Mouse (Mus musculus): ENCODE results near the gene Nhs. TPM values are rescaled to one million over a fixed set of nuclear protein-coding genes. Genes with fewer than 3 reads are reported as not detected.
"Not testable (repeated sequence)": the region's sequence is repeated elsewhere in the genome, so short reads cannot be mapped to it uniquely, and the experiment has no call there.

Gene Nhs
- polyA plus RNA-seq, 1 experiment from 2014 or later: 3.8 TPM

DNA sequence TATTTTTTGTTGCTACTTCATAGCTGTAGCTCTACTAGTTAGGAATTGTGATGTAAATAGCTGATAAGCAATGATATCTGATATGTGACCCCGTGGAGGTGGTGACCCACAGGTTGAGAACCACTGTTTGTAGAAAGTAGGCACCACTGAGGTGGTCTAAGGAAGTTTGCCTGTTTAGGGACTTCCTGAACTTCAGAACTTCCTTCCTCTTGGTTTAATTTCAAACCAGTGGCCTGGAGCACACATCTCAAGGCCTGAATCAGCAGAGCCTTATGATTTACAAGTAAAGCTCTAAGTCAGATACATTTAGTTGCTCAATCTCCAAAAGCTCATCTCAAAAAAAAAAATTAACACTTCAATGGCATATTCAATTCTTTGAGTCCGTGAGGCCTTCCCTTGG is 265.1 kb downstream of the Nhs start:
- no peak overlapping the region for H3K4me2 ChIP-seq (ENCODE audit: low read length)
- H3K9me3 ChIP-seq (replicated peaks; ENCODE audit: control insufficient read depth, low read length, poor library complexity, severe bottlenecking): no peaks in the 10 kb centered on the region
- H3K4me3 ChIP-seq (ENCODE audit: low read depth, low read length): no peak overlapping the region
- H3K9ac ChIP-seq (ENCODE audit: low read depth, low read length): no peak overlapping the region
- no peak for ATAC-seq
- H3K27me3 ChIP-seq (ENCODE audit: control insufficient read depth, insufficient read depth, low read depth, low read length): peaks cover 3% of the 10 kb centered on the region
- WGBS: 66% methylated on average over 2 of the region's 2 CpGs
- no peak overlapping the region for H3K27ac ChIP-seq (ENCODE audit: low read length)
- no peaks in the 10 kb centered on the region for H3K36me3 ChIP-seq (ENCODE audit: control insufficient read depth, insufficient read depth, low read length)
- no peaks in the 10 kb centered on the region for H3K4me1 ChIP-seq (ENCODE audit: control insufficient read depth, insufficient read depth, low read length)

DNA sequence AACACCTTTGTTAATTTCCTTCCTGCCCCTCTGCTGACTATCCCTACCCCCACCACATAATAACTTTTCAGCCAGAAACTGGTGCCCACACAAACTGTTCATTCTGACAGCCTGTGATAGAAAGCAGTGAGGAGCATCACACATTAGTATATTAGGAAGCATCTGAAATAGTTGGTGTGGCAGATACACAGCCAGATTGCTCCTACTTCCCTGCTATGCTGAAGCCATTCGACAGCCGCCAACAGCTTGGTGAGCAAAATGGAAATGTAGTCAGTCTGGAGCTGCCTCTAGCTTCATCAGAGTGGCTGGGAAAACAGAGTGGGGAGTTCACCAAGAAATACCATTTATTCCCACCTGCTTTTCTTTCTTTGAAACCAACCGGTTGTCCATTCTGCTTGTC is 275.9 kb downstream of the Nhs start:
- Histone ChIP-seq H3K4me1 (ENCODE audit: control insufficient read depth, insufficient read depth, low read length) (no peaks in the 10 kb centered on the region), H3K27ac (ENCODE audit: low read length) (no peak overlapping the region), H3K36me3 (ENCODE audit: control insufficient read depth, insufficient read depth, low read length) (no peaks in the 10 kb centered on the region), H3K9me3 (replicated peaks; ENCODE audit: control insufficient read depth, low read length, poor library complexity, severe bottlenecking) (no peaks in the 10 kb centered on the region), H3K4me3 (ENCODE audit: low read depth, low read length) (no peak overlapping the region), H3K27me3 (ENCODE audit: control insufficient read depth, insufficient read depth, low read depth, low read length) (no peaks in the 10 kb centered on the region; the same call in 1 of the 2 replicates), H3K4me2 (ENCODE audit: low read length) (no peak overlapping the region), H3K9ac (ENCODE audit: low read depth, low read length) (no peak overlapping the region)
- 85% methylated on average over 3 of the region's 3 CpGs for WGBS
- ATAC-seq: no peak

DNA sequence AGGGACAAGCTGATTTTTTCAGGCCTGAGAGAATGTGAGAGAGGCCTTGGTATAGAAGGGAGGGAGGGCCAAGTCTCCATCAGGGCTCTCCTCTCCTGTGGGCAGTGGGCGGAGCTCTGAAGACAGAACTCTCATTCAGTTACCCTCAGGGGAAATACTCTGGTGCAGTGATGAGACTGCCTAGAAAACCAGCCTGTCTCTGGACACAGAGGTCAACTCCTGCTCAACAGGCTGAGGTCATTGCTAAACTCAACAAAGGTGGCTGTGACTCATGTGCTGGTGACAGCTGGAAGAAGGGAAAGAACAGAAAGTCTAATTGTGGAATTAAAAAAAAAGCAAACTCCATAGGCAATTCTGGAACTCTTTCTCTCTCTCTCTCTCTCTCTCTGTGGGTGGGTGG is 282.4 kb downstream of the Nhs start:
- no peak for ATAC-seq
- peaks cover 3% of the 10 kb centered on the region; the same call in 1 of the 2 replicates for H3K27me3 ChIP-seq (ENCODE audit: control insufficient read depth, insufficient read depth, low read depth, low read length)
- WGBS: 77% methylated on average over 1 of the region's 1 CpGs
- H3K9ac ChIP-seq (ENCODE audit: low read depth, low read length): no peak overlapping the region
- H3K36me3 ChIP-seq (ENCODE audit: control insufficient read depth, insufficient read depth, low read length): no peaks in the 10 kb centered on the region
- H3K4me1 ChIP-seq (ENCODE audit: control insufficient read depth, insufficient read depth, low read length): no peaks in the 10 kb centered on the region
- no peak overlapping the region for H3K27ac ChIP-seq (ENCODE audit: low read length)
- no peak overlapping the region for H3K4me2 ChIP-seq (ENCODE audit: low read length)
- no peak overlapping the region for H3K4me3 ChIP-seq (ENCODE audit: low read depth, low read length)
- H3K9me3 ChIP-seq (replicated peaks; ENCODE audit: control insufficient read depth, low read length, poor library complexity, severe bottlenecking): no peaks in the 10 kb centered on the region

DNA sequence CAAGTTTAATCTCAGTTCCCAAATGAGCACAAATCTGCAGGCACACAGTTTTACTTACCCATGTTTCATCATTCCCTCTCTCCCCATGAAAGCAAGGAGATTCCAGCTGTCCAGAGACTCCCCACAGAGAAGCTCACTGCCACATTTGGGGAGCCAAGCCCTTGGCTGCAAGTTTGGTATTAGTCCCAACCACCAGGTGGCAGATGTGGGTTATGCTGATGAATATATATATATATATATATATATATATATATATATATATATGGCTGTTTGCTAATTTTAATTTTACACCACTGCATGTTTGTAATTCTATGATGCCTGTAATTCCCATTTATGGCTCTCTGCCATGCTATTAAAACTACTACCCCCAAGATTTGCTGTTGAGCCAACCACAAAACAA is 286.0 kb downstream of the Nhs start:
- Histone ChIP-seq H3K4me3 (ENCODE audit: low read depth, low read length) (no peak overlapping the region), H3K4me1 (ENCODE audit: control insufficient read depth, insufficient read depth, low read length) (no peaks in the 10 kb centered on the region), H3K9me3 (replicated peaks; ENCODE audit: control insufficient read depth, low read length, poor library complexity, severe bottlenecking) (no peaks in the 10 kb centered on the region), H3K36me3 (ENCODE audit: control insufficient read depth, insufficient read depth, low read length) (no peaks in the 10 kb centered on the region), H3K27me3 (ENCODE audit: control insufficient read depth, insufficient read depth, low read depth, low read length) (peaks cover 3% of the 10 kb centered on the region; the same call in 1 of the 2 replicates), H3K9ac (ENCODE audit: low read depth, low read length) (no peak overlapping the region), H3K4me2 (ENCODE audit: low read length) (no peak overlapping the region), H3K27ac (ENCODE audit: low read length) (no peak overlapping the region)
- no peak for ATAC-seq

DNA sequence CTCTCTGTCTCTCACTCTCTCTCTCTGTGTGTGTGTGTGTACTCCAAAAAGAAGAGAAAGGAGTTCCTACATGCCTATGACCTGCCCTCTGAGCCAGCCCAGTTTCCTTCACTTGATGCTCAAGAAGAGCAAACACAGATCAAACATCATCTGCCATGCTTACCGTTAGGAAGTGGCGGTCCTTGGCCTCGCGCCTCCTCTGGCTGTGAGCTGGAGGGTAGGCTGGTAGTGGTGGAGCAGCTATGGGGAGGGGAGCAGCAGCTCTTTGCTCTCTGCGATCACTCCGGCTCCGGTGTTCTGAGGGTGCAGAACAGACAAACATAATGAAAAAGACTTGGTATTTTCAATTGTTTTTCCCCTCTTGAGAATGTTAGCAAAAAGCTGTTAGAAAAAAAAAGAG is 288.2 kb downstream of the Nhs start:
- no peak overlapping the region for H3K27ac ChIP-seq (ENCODE audit: low read length)
- no peaks in the 10 kb centered on the region for H3K4me1 ChIP-seq (ENCODE audit: control insufficient read depth, insufficient read depth, low read length)
- WGBS: 88% methylated on average over 7 of the region's 7 CpGs
- no peak for ATAC-seq
- no peak overlapping the region for H3K9ac ChIP-seq (ENCODE audit: low read depth, low read length)
- H3K4me2 ChIP-seq (ENCODE audit: low read length): no peak overlapping the region
- H3K4me3 ChIP-seq (ENCODE audit: low read depth, low read length): no peak overlapping the region
- no peaks in the 10 kb centered on the region for H3K9me3 ChIP-seq (replicated peaks; ENCODE audit: control insufficient read depth, low read length, poor library complexity, severe bottlenecking)
- peaks cover 3% of the 10 kb centered on the region; the same call in 1 of the 2 replicates for H3K27me3 ChIP-seq (ENCODE audit: control insufficient read depth, insufficient read depth, low read depth, low read length)
- H3K36me3 ChIP-seq (ENCODE audit: control insufficient read depth, insufficient read depth, low read length): no peaks in the 10 kb centered on the region

DNA sequence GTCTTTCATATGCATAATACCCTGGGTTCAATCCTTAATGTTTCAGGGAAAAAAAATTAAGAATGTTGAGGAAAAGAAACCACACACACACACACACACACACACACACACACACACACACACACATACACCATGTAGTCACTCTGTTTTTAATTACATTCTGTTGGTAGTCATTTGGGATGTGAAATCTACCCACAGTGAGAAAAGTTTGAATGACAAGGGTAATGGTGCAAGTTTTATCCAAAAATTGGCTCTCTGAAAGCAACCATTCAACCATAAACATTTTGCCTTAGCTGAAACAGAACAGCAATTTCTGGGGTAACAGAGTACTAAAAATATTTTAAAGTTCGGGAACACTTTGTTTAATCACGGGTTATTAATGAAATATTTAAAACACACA is 303.9 kb downstream of the Nhs start:
- 84% methylated on average over 2 of the region's 2 CpGs for WGBS
- no peak overlapping the region for H3K9ac ChIP-seq (ENCODE audit: low read depth, low read length)
- H3K4me3 ChIP-seq (ENCODE audit: low read depth, low read length): no peak overlapping the region
- H3K36me3 ChIP-seq (ENCODE audit: control insufficient read depth, insufficient read depth, low read length): no peaks in the 10 kb centered on the region
- no peak for ATAC-seq
- H3K4me1 ChIP-seq (ENCODE audit: control insufficient read depth, insufficient read depth, low read length): no peaks in the 10 kb centered on the region
- no peaks in the 10 kb centered on the region for H3K9me3 ChIP-seq (replicated peaks; ENCODE audit: control insufficient read depth, low read length, poor library complexity, severe bottlenecking)
- no peaks in the 10 kb centered on the region; the same call in 1 of the 2 replicates for H3K27me3 ChIP-seq (ENCODE audit: control insufficient read depth, insufficient read depth, low read depth, low read length)
- no peak overlapping the region for H3K4me2 ChIP-seq (ENCODE audit: low read length)
- no peak overlapping the region for H3K27ac ChIP-seq (ENCODE audit: low read length)

DNA sequence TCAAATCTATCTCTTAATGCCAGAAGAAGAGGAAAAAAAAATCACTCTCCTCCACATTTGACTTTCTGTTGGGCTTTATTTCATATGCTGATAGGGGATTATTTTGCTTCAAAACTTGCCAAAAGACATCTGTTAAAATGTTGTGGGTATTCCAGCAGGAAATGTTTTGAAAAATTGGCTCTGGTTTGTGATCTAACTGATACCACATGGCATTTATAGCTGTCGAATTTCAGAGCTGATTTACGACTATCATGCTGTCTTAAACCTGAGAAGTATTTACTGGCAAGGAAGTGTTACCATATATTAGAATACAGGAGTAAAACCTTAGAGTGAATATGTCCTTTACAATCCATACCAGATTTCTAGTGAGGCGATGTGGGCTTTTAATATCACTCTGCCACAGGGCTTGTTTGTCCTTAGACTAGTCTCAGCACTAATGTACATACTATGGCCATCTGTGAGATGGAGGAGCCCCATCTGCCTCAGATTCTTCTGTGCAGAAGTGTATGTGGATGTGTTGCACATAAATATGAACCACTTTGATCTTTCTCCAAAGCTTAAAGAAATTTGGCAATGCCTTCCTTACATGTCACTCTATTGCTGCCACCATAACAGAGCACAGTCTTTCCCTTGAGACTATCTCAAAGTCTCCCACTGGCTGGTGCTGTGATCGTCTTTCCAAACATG is 305.8 kb downstream of the Nhs start:
- H3K4me1 ChIP-seq (ENCODE audit: control insufficient read depth, insufficient read depth, low read length): no peaks in the 10 kb centered on the region
- H3K9ac ChIP-seq (ENCODE audit: low read depth, low read length): no peak overlapping the region
- no peaks in the 10 kb centered on the region; the same call in 1 of the 2 replicates for H3K27me3 ChIP-seq (ENCODE audit: control insufficient read depth, insufficient read depth, low read depth, low read length)
- H3K4me3 ChIP-seq (ENCODE audit: low read depth, low read length): no peak overlapping the region
- no peak overlapping the region for H3K27ac ChIP-seq (ENCODE audit: low read length)
- no peaks in the 10 kb centered on the region for H3K36me3 ChIP-seq (ENCODE audit: control insufficient read depth, insufficient read depth, low read length)
- no peaks in the 10 kb centered on the region for H3K9me3 ChIP-seq (replicated peaks; ENCODE audit: control insufficient read depth, low read length, poor library complexity, severe bottlenecking)
- ATAC-seq: no peak
- H3K4me2 ChIP-seq (ENCODE audit: low read length): no peak overlapping the region
- WGBS: 82% methylated on average over 4 of the region's 4 CpGs

DNA sequence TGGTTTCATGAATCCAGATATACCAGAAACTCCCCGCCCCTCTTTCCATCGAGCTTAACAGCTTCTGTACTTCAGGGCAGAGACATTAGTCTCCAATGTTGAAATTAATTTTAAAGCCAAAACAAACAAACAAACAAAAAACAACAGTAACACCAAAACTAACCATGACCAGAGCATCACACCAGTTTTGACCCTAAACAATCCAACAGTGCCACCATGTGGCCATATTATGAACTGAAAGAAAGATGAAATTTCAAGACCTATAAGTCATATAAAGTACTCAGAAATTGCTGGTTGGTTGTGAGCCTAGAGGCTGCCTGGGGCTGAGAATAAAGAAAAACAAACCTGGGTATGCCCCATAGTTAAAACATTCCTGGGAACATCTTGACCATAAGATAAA is 333.3 kb downstream of the Nhs start:
- H3K9ac ChIP-seq (ENCODE audit: low read depth, low read length); H3K4me1 ChIP-seq (ENCODE audit: control insufficient read depth, insufficient read depth, low read length); H3K27ac ChIP-seq (ENCODE audit: low read length); ATAC-seq; H3K4me3 ChIP-seq (ENCODE audit: low read depth, low read length); H3K9me3 ChIP-seq (replicated peaks; ENCODE audit: control insufficient read depth, low read length, poor library complexity, severe bottlenecking); H3K27me3 ChIP-seq (ENCODE audit: control insufficient read depth, insufficient read depth, low read depth, low read length); H3K4me2 ChIP-seq (ENCODE audit: low read length); H3K36me3 ChIP-seq (ENCODE audit: control insufficient read depth, insufficient read depth, low read length): not testable (repeated sequence)
- WGBS: 21% methylated on average over 2 of the region's 2 CpGs

DNA sequence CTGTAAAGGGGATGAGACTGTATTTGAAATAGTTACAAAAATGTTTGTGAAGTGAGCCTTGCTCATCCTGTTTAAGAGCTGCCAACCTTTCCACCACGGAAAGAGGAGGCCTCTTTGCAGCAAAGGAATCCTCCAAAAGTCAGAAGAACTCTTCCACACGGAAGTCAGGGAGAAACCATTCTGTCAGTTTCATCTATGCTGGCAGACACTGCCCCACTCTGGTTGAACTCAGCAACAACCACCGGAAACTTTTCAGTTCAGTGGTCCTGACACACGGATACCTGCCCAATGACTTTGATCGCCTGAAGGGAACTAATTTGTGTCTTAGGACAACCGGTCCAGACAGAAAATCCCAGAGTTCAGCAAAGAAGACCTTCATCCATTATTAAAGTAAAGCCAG is 369.3 kb downstream of the Nhs start:
- ATAC-seq: no peak
- no peak overlapping the region for H3K27ac ChIP-seq (ENCODE audit: low read length)
- peaks cover 3% of the 10 kb centered on the region for H3K27me3 ChIP-seq (ENCODE audit: control insufficient read depth, insufficient read depth, low read depth, low read length)
- H3K9ac ChIP-seq (ENCODE audit: low read depth, low read length): no peak overlapping the region
- H3K4me2 ChIP-seq (ENCODE audit: low read length): no peak overlapping the region
- WGBS: 29% methylated on average over 6 of the region's 6 CpGs
- H3K36me3 ChIP-seq (ENCODE audit: control insufficient read depth, insufficient read depth, low read length): no peaks in the 10 kb centered on the region
- no peaks in the 10 kb centered on the region for H3K9me3 ChIP-seq (replicated peaks; ENCODE audit: control insufficient read depth, low read length, poor library complexity, severe bottlenecking)
- no peak overlapping the region for H3K4me3 ChIP-seq (ENCODE audit: low read depth, low read length)
- H3K4me1 ChIP-seq (ENCODE audit: control insufficient read depth, insufficient read depth, low read length): no peaks in the 10 kb centered on the region
